Mouse (Mus musculus) adrenal gland (tissue): ENCODE data around the gene Olfr667.
"Not testable (repeated sequence)": the region's sequence is repeated elsewhere in the genome, so short reads cannot be mapped to it uniquely, and the experiment has no call there.

Experiments
- intact Hi-C: fragments of 180-260 bp; cut with DNase I; formaldehyde crosslinking; loops from one replicate; pipeline ENCODE4 v1.15.1; 2025
- long read RNA-seq, 2 experiments: library from polyadenylated mRNA; unstranded; transcript quantifications; one replicate each; pipeline ENCODE4 v2.0.0; 2020; ENCODE audit warnings: borderline replicate concordance in 1 of 2; ENCODE audit not compliant: insufficient replicate concordance in 1 of 2

The Olfr667 gene
- long read RNA-seq, experiment 1: 0 reads
- long read RNA-seq, experiment 2: 0 reads

DNA sequence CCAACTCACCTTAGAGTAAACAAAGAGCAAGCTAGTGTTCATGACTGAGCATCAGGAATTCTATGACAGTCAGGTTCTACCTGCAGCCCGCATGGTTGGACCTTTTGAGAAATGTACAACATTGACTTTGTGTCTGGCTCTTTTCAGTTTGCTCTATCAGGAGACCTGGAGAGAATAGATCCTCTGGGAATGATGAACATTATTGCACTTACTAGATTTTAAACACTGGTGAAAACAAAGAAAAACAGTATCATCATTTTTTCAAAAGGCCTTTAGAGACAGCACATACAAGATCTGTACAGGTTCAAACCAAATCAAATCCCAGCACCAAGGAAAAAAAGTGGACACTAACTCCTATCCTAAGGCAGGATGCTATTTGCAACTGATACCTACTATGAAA is at the start of gene Olfr667:
Olfr667 (minus strand) TSS at position 101 of the 400 bp plus-strand sequence.
- intact Hi-C loops: no loop called here

DNA sequence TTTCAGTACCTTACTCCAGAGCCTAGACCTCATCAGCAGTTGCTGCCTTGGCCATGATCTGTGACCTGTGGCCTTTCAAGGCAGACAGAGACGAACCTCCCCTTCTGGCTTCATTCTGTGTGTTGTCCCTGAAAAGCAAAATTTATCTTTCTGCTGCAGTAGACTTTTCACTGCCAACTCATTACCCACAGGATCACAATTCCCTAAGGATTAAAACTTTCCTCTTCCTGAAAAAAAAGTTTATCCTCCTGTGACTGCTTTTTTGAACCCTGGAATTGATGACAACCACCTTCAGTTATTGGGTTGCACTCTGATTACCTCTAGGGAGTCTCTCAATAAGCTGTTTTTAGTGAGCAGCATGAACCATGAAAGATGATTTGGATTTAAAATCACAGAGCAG is 41.2 kb upstream of the Olfr667 start, which contains the start of gene Olfr670:
Olfr670 (minus strand) TSS at position 101 of the 400 bp plus-strand sequence.
- intact Hi-C loops: no loop called here

DNA sequence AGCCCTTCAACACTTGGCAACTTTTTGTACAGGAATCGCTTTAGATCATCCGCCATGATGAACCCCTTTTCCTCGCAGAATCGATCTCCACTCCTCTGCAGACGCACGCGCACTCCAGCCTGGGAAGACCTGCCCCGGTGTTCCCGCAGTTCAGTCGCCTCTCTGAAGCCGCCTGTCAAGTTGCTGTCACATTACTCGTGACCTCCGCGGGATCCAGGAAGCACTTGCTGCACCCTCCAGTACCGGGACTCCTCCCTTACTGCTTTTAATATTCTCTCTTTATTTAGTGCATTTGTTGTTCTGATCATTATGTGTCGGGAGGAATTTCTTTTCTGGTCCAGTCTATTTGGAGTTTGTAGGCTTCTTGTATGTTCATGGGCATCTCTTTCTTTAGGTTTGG is 29.0 kb upstream of the Olfr667 start:
- intact Hi-C loops: not testable (repeated sequence)

DNA sequence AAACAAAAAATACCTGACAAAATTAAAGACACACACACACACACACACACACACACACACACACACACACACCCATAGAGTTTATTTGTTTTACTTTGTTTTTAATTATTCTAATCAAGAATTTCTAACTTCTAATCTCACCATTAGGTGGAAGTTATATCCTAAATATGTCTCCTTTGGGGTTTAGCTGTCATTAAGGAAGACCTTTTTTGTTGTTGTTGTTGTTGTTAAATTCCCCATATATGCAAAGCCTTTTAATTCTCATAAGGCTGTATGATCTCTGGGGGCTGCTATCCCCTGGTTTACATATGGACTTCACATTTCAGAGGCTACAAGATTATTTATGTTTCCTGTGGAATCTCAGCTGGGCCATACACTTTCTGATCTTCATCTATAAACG is 12.7 kb upstream of the Olfr667 start, which contains the start of gene Olfr669:
Olfr669 (plus strand) TSS at position 301 of the 400 bp plus-strand sequence.
- intact Hi-C loops: no loop called here

DNA sequence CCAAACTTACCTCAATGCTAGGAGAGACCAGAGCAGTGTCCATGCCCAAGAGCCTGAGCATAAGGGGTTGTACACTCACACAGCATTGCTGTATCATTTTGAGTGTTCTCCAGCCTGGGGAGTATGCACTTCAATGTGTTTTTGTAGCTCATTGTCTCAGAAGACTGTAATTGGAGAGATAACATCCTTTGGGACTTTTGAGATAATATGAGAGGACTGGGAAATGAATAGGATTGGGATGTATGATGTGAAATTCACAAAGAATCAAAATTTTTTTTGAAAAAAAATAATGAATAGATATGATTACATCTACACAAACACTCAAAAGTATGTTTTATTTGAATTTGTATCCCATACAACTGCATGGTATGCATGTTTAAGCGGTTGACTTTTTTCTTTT is 6.7 kb upstream of the Olfr667 start, which contains the start of gene Olfr668:
Olfr668 (minus strand) TSS at position 101 of the 400 bp plus-strand sequence.
- intact Hi-C loops: no loop called here

DNA sequence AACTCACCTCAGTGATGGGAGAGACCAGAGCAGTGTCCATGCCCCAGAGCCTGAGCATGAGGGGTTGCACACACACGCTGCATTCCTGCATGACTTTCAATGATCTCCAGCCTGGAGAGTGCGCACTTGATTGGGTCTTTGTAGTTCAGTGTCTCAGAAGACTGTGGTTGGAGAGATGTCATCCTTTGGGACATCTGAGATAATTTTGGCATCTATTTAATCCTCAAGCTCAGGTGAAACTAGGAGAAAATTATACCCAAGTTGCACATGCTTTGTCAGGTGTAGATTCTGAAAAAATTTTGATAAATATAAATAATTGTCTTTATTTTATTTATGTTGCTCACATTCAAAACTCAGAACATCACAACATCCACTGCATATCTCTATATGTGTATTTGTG is 25.4 kb downstream of the Olfr667 start, which contains the start of gene Olfr666:
Olfr666 (minus strand) TSS at position 101 of the 400 bp plus-strand sequence.
- intact Hi-C loops: no loop called here

DNA sequence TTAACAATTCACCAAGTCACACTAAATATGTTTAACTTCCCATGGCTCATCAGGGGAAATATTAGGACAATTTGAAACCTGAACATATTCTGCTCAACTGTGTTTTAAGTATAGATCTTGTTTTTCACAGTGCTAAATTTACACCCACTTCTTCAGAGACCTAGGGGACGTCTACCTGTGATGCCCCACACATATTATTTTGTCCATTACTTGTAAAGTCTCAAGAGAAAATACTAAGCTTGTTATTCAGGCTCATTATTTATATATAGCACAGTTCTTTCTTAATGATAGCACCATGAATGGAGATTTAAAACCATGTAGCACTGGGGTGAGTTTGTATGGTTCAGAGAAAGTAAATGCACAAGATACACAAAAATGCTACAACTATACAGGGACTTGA is 43.6 kb downstream of the Olfr667 start, which contains the start of gene Olfr665:
Olfr665 (plus strand) TSS at position 301 of the 400 bp plus-strand sequence.
- intact Hi-C loops: no loop called here
